Mouse (Mus musculus) right cerebral cortex, postnatal 36 days (tissue): ENCODE results near the gene Pla2g15.
"Not testable (repeated sequence)": the region's sequence is repeated elsewhere in the genome, so short reads cannot be mapped to it uniquely, and the experiment has no call there.

Experiments used
- DNase-seq, 2 experiments: peaks; one replicate each; pipeline ENCODE4 v3.0.0; 2022; ENCODE audit warnings: low spot score in 2 of 2, mixed read lengths in 1 of 2

The Pla2g15 gene

GRCm38 (mm10) chr8:106168356-106169016, 18.3 kb downstream of the Pla2g15 start, which contains the start of gene Slc7a6:
Gene Slc7a6 (plus strand): TSS chr8:106168857.
- peak; percentile 77 to 83 for DNase-seq

GRCm38 (mm10) chr8:106169017-106169933, 19.1 kb downstream of the Pla2g15 start:
- DNase-seq = peak in 1 of 2 experiments; percentile 68

- DNase-seq = no peak
These were observed 19.8 kb downstream of the Pla2g15 start for GRCm38 (mm10) chr8:106169934-106170480.

GRCm38 (mm10) chr8:106173566-106173965, 23.4 kb downstream of the Pla2g15 start:
- DNase-seq = no peak

GRCm38 (mm10) chr8:106176891-106177290, 26.7 kb downstream of the Pla2g15 start:
- no peak for DNase-seq

GRCm38 (mm10) chr8:106177594-106177993, 27.4 kb downstream of the Pla2g15 start:
- DNase-seq = no peak

GRCm38 (mm10) chr8:106178428-106178827, 28.2 kb downstream of the Pla2g15 start:
- no peak for DNase-seq

- DNase-seq = no peak
These were observed 35.5 kb downstream of the Pla2g15 start for GRCm38 (mm10) chr8:106185628-106186270.

GRCm38 (mm10) chr8:106186394-106186793, 36.2 kb downstream of the Pla2g15 start:
- DNase-seq = no peak

- DNase-seq = no peak
These were observed 39.0 kb downstream of the Pla2g15 start for GRCm38 (mm10) chr8:106189162-106189561.

GRCm38 (mm10) chr8:106191639-106192038, 41.4 kb downstream of the Pla2g15 start:
- DNase-seq = no peak

GRCm38 (mm10) chr8:106193162-106193561, 43.0 kb downstream of the Pla2g15 start:
- DNase-seq = no peak

GRCm38 (mm10) chr8:106194062-106194461, 43.9 kb downstream of the Pla2g15 start:
- DNase-seq = no peak

- DNase-seq = no peak
These were observed 48.5 kb downstream of the Pla2g15 start for GRCm38 (mm10) chr8:106198741-106199140.

- DNase-seq = not testable (repeated sequence)
These were observed 49.4 kb downstream of the Pla2g15 start for GRCm38 (mm10) chr8:106199596-106199995.

GRCm38 (mm10) chr8:106210035-106210731, 60.0 kb downstream of the Pla2g15 start:
- peak in 1 of 2 experiments; percentile 41 for DNase-seq

GRCm38 (mm10) chr8:106210821-106211345, 60.7 kb downstream of the Pla2g15 start, which contains the start of the genes Slc7a6os and Prmt7:
Gene Slc7a6os (minus strand): TSS chr8:106210935.
Gene Prmt7 (plus strand): TSS chr8:106210936.
- peak; percentile 95 for DNase-seq

- DNase-seq = no peak
These were observed 61.2 kb downstream of the Pla2g15 start for GRCm38 (mm10) chr8:106211421-106211820.

GRCm38 (mm10) chr8:106213959-106214358, 63.8 kb downstream of the Pla2g15 start:
- no peak for DNase-seq
